Mouse (Mus musculus) layer of hippocampus, adult 18-20 months (tissue): ENCODE measurements around the gene Clca3a2. TPM values are rescaled to one million over a fixed set of nuclear protein-coding genes. Genes with fewer than 3 reads are reported as not detected.
"Not testable (repeated sequence)": the region's sequence is repeated elsewhere in the genome, so short reads cannot be mapped to it uniquely, and the experiment has no call there.

Experiments
- DNase-seq, 2 experiments: peaks; one replicate each; pipeline ENCODE4 v3.0.0; 2022; ENCODE audit warnings: low spot score in 2 of 2
- long read RNA-seq: library from polyadenylated mRNA; stranded (forward); transcript quantifications from one replicate; pipeline ENCODE4 v2.0.0, GENCODE M21; 2021
- total RNA-seq, 2 experiments: library from RNA; stranded (reverse); gene quantifications; 2 replicates each; pipeline ENCODE4 v1.2.3; 2021

Gene Clca3a2
- under 1 TPM in 1 of 2 experiments, not detected in 1; 0.61 TPM for total RNA-seq
- long read RNA-seq: 0 reads

- DNase-seq: not testable (repeated sequence)
Measured at GRCm38 (mm10) chr3:144819219-144819618, at the start of gene Clca3a2. Clca3a2 (minus strand) TSS chr3:144819494.

GRCm38 (mm10) chr3:144849584-144849983, 30.3 kb upstream of the Clca3a2 start:
- no peak for DNase-seq

GRCm38 (mm10) chr3:144849014-144849556, 29.8 kb upstream of the Clca3a2 start, which contains the start of gene Clca3b:
Clca3b (minus strand) TSS chr3:144849357.
- DNase-seq: not testable (repeated sequence)

- no peak for DNase-seq
Measured at GRCm38 (mm10) chr3:144827257-144827656, 8.0 kb upstream of the Clca3a2 start.

- peak; percentile 62 to 92 for DNase-seq
Measured at GRCm38 (mm10) chr3:144825151-144825550, 5.9 kb upstream of the Clca3a2 start.

- no peak for DNase-seq
Measured at GRCm38 (mm10) chr3:144823331-144823730, 4.0 kb upstream of the Clca3a2 start.

- DNase-seq: no peak
Measured at GRCm38 (mm10) chr3:144820632-144821031, 1.3 kb upstream of the Clca3a2 start.

- DNase-seq: not testable (repeated sequence)
Measured at GRCm38 (mm10) chr3:144813336-144813735, 6.0 kb downstream of the Clca3a2 start.

GRCm38 (mm10) chr3:144811821-144812220, 7.5 kb downstream of the Clca3a2 start:
- no peak for DNase-seq

- peak in 1 of 2 experiments; percentile 7 for DNase-seq
Measured at GRCm38 (mm10) chr3:144808153-144808925, 11.0 kb downstream of the Clca3a2 start.

GRCm38 (mm10) chr3:144806626-144807025, 12.7 kb downstream of the Clca3a2 start:
- DNase-seq: not testable (repeated sequence)

GRCm38 (mm10) chr3:144801861-144802260, 17.4 kb downstream of the Clca3a2 start:
- DNase-seq: peak in 1 of 2 experiments; percentile 30

- DNase-seq: no peak
Measured at GRCm38 (mm10) chr3:144785181-144786148, 33.8 kb downstream of the Clca3a2 start.

GRCm38 (mm10) chr3:144765161-144765560, 54.1 kb downstream of the Clca3a2 start:
- DNase-seq: no peak

- DNase-seq: no peak
Measured at GRCm38 (mm10) chr3:144761454-144761853, 57.8 kb downstream of the Clca3a2 start.

- no peak for DNase-seq
Measured at GRCm38 (mm10) chr3:144760592-144761309, 58.5 kb downstream of the Clca3a2 start, which contains the start of gene Clca3a1. Clca3a1 (minus strand) TSS chr3:144760977.

- no peak for DNase-seq
Measured at GRCm38 (mm10) chr3:144759719-144760118, 59.6 kb downstream of the Clca3a2 start.

GRCm38 (mm10) chr3:144756103-144756502, 63.2 kb downstream of the Clca3a2 start:
- not testable (repeated sequence) for DNase-seq

GRCm38 (mm10) chr3:144753120-144753519, 66.2 kb downstream of the Clca3a2 start:
- no peak for DNase-seq
